Mouse (Mus musculus) liver, postnatal 0 days (tissue): ENCODE data around the gene Cblc. TPM values are rescaled to one million over a fixed set of nuclear protein-coding genes. Genes with fewer than 3 reads are reported as not detected.

Source experiments
- ATAC-seq: fragments of 200-750 bp; cut with Nextera tagmentation; 2 replicates; pipeline ENCODE4 v1.8.0; 2017; ENCODE audit warnings: mild to moderate bottlenecking, moderate library complexity
- DNase-seq: peaks from one replicate; pipeline ENCODE4 v3.0.0-alpha.2; 2016
- H3K27ac ChIP-seq: fragments of 300-500 bp; sonication (generic); 2 replicates; pipeline ENCODE4 v1.5.1; 2014; ENCODE audit warnings: antibody characterized with exemption, moderate library complexity, mild to moderate bottlenecking, low read depth
- H3K27me3 ChIP-seq: fragments of 300-500 bp; sonication (generic); 2 replicates; pipeline ENCODE4 v1.6.1; 2014; ENCODE audit warnings: low read length, control low read depth, mixed read lengths; ENCODE audit not compliant: insufficient read depth
- H3K36me3 ChIP-seq: fragments of 300-500 bp; sonication (generic); replicated peaks from 2 replicates; pipeline ENCODE4 v1.6.1; 2014; ENCODE audit warnings: mild to moderate bottlenecking, control low read depth, low read length, moderate library complexity, mixed read lengths; ENCODE audit not compliant: insufficient read depth
- H3K4me1 ChIP-seq: fragments of 300-500 bp; sonication (generic); 2 replicates; pipeline ENCODE4 v1.6.1; 2014; ENCODE audit warnings: antibody characterized with exemption, mild to moderate bottlenecking, control low read depth; ENCODE audit not compliant: insufficient read depth
- H3K4me2 ChIP-seq: fragments of 300-500 bp; sonication (generic); 2 replicates; pipeline ENCODE4 v1.6.1; 2014; ENCODE audit warnings: low read depth, mild to moderate bottlenecking, low read length, moderate library complexity, mixed read lengths
- H3K4me3 ChIP-seq: fragments of 300-500 bp; sonication (generic); 2 replicates; pipeline ENCODE4 v1.5.1; 2014; ENCODE audit warnings: low read depth, low read length
- H3K9ac ChIP-seq: fragments of 300-500 bp; sonication (generic); replicated peaks from 2 replicates; pipeline ENCODE4 v1.6.1; 2014; ENCODE audit warnings: mild to moderate bottlenecking, moderate library complexity
- H3K9me3 ChIP-seq: fragments of 300-500 bp; sonication (generic); 2 replicates; pipeline ENCODE4 v1.6.1; 2016; ENCODE audit warnings: mild to moderate bottlenecking, control low read depth, low read length, mixed read lengths
- CTCF ChIP-seq: sonication (generic); IDR thresholded peaks from 2 replicates; pipeline ENCODE4 v1.5.1; 2016; ENCODE audit warnings: antibody characterized with exemption, low read depth
- EP300 ChIP-seq: IDR thresholded peaks from 2 replicates; pipeline ENCODE4 v1.6.1; 2016; ENCODE audit warnings: antibody characterized with exemption, low read depth, mild to moderate bottlenecking
- WGBS: fragments of 180-500 bp; shearing (Covaris S2); extraction: QIAGEN DNeasy Blood & Tissue Kit; methylation state at CpG from one replicate; pipeline ENCODE4 v1.1.7; 2014; ENCODE audit not compliant: insufficient replicate concordance; 5-methylcytosine and 5-hydroxymethylcytosine counted together
- polyA plus RNA-seq: library from polyadenylated mRNA; unstranded; fragments of >200 nt; fragmentation: Nextera tagmentation; extraction: Ambion mirVana; gene quantifications from 2 replicates; pipeline ENCODE4 v1.2.1, GENCODE M21; 2015

Gene Cblc
- polyA plus RNA-seq, 1 experiment from 2014 or later: 9.6 TPM

DNA sequence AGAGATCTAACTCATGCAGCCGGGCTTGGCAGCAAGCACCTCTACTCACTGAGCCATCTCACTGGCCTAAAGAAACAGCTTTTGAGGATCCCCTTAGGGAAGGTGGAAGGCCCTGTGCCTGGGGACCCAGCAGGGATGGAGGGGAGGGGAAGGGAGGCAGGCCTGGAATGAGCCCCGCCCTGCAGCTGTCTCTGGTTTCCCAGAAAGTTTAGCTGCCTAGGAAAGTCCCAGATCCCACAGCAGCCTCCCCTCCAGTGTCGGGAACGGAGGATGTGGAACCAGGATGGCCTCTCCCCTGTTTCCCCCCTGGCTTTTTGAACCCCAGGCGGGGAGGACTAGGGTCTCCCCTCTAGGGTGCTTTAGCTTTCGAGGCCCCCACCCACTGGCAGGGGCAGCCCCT lies 30.1 kb upstream of the Cblc start:
- no peak overlapping the region for H3K27ac ChIP-seq
- H3K9me3 ChIP-seq: no peaks in the 10 kb centered on the region
- no peak overlapping the region for H3K4me2 ChIP-seq
- H3K36me3 ChIP-seq: no peaks in the 10 kb centered on the region
- no peaks in the 10 kb centered on the region for H3K27me3 ChIP-seq
- no peak for ATAC-seq
- H3K4me3 ChIP-seq: no peak overlapping the region
- H3K9ac ChIP-seq: no peak overlapping the region
- peaks cover 34% of the 10 kb centered on the region for H3K4me1 ChIP-seq
- DNase-seq: no peak
- 63% methylated on average over 6 of the region's 6 CpGs for WGBS
- no peak for TF ChIP-seq CTCF

GRCm38 (mm10) chr7:19824182-19824973 lies 27.8 kb upstream of the Cblc start:
- H3K4me2 ChIP-seq: peak overlapping the region; percentile 34
- H3K9ac ChIP-seq: peak overlapping the region; percentile 55
- 0 out of 2 replicates have a peak overlapping the region, but pooled peaks have one; percentile 11 for H3K4me3 ChIP-seq
- H3K27me3 ChIP-seq: no peaks in the 10 kb centered on the region
- ATAC-seq (peak; percentile 93), DNase-seq (peak; percentile 91)
- WGBS: 22% methylated on average over 24 of the region's 26 CpGs
- H3K4me1 ChIP-seq: peaks cover 27% of the 10 kb centered on the region
- peak overlapping the region; percentile 92 for H3K27ac ChIP-seq
- H3K36me3 ChIP-seq: peaks cover 5% of the 10 kb centered on the region; the same call in 1 of the 2 replicates
- TF ChIP-seq EP300 (peak; percentile 71), CTCF (no peak)
- H3K9me3 ChIP-seq: no peaks in the 10 kb centered on the region

DNA sequence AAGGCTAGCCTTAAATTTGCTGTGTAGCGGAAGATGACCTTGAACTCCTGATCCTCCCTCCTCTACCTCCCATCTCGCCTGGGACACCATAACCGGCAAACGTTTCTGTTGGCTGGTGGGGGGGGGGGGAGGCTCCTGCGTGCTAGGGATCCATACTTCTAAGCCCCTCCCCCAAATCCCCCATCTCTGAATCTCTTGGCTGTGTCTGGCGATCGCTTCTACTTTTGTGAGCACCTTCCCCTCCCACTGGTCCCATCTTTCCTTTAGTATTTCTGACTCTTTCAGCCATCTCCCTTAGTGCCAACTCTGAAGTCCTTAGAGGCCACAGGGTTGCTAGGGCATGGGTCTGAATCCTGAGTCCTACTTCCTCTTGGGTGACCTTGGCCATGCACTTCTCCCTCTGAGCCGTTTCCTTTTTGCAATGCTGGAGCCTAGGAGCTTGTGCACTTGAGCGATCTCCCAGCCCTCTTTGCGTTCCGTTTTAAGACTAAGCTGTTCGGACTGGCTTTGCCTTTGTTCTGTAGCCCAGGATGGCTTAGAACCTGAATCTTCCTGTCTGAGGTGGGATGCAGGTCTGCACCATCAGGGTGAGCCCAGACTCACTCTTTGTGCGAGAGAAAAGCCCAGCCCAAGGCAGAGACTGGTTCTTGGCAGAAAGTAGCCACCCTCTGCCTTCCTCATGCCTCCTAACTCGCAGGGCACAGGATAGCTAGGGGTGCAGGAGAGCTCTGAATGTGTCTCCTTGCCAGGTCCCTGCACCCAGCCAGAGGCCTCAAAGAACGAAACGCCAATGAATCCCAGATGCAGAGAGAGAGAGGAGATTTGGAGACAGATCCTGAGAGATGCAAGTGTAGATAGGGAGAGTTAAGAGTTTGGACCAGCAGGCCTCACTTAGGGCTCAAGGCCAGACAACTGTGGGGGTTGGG lies 26.9 kb upstream of the Cblc start:
- peak overlapping the region; percentile 89 for H3K4me2 ChIP-seq
- no peaks in the 10 kb centered on the region for H3K27me3 ChIP-seq
- 17% methylated on average over 16 of the region's 16 CpGs for WGBS
- DNase-seq (peak; percentile 27), ATAC-seq (peak; percentile 4)
- peak overlapping the region; percentile 31; the same call in 1 of the 2 replicates for H3K9ac ChIP-seq
- H3K4me1 ChIP-seq: peaks cover 31% of the 10 kb centered on the region
- peaks cover 9% of the 10 kb centered on the region; the same call in 1 of the 2 replicates for H3K36me3 ChIP-seq
- H3K9me3 ChIP-seq: no peaks in the 10 kb centered on the region
- H3K27ac ChIP-seq: peak overlapping the region; percentile 92
- peak overlapping the region; percentile 69; the same call in 1 of the 2 replicates for H3K4me3 ChIP-seq
- TF ChIP-seq EP300 (no peak), CTCF (no peak)

GRCm38 (mm10) chr7:19822604-19823058 lies 26.0 kb upstream of the Cblc start, which contains the start of gene Bcl3:
Bcl3 (minus strand) TSS chr7:19822770.
- no peaks in the 10 kb centered on the region for H3K27me3 ChIP-seq
- TF ChIP-seq EP300: no peak
- no peak for TF ChIP-seq CTCF
- H3K4me3 ChIP-seq: peak within 1 kb of the TSS; percentile 69
- ATAC-seq (no peak), DNase-seq (peak; percentile 75)
- peak within 1 kb of the TSS; percentile 92 for H3K27ac ChIP-seq
- H3K9me3 ChIP-seq: no peaks in the 10 kb centered on the region
- 5% methylated on average over 20 of the region's 42 CpGs for WGBS
- peaks cover 12% of the 10 kb centered on the region for H3K36me3 ChIP-seq
- peak within 1 kb of the TSS; percentile 89 for H3K4me2 ChIP-seq
- peaks cover 39% of the 10 kb centered on the region for H3K4me1 ChIP-seq
- H3K9ac ChIP-seq: peak within 1 kb of the TSS; percentile 86

GRCm38 (mm10) chr7:19822193-19822592 lies 25.6 kb upstream of the Cblc start:
- Histone ChIP-seq H3K27ac (peak overlapping the region; percentile 92), H3K9me3 (no peaks in the 10 kb centered on the region), H3K9ac (peak overlapping the region; percentile 86), H3K4me3 (peak overlapping the region; percentile 69), H3K36me3 (peaks cover 12% of the 10 kb centered on the region), H3K4me1 (peaks cover 41% of the 10 kb centered on the region), H3K27me3 (no peaks in the 10 kb centered on the region), H3K4me2 (peak overlapping the region; percentile 89)
- no peak for TF ChIP-seq CTCF
- no peak for TF ChIP-seq EP300
- no peak for DNase-seq
- no peak for ATAC-seq
- WGBS: 5% methylated on average over 19 of the region's 20 CpGs
